Mouse (Mus musculus) hindbrain, embryonic 15.5 days (tissue): ENCODE measurements around the gene Prkar2b. TPM values are rescaled to one million over a fixed set of nuclear protein-coding genes. Genes with fewer than 3 reads are reported as not detected.
A peak's percentile ranks its signal among the peaks of the same experiment; 100 is the strongest.

ENCODE experiments used
- ATAC-seq: fragments of 200-750 bp; cut with Nextera tagmentation; 2 replicates; pipeline ENCODE4 v1.8.0; 2017; ENCODE audit warnings: low read depth, moderate number of reproducible peaks, moderate TSS enrichment; ENCODE audit not compliant: low FRiP score
- H3K27ac ChIP-seq: fragments of 300-500 bp; sonication (generic); replicated peaks from 2 replicates; pipeline ENCODE4 v1.5.1; 2015; ENCODE audit warnings: mild to moderate bottlenecking, inconsistent platforms
- H3K27me3 ChIP-seq: fragments of 300-500 bp; sonication (generic); 2 replicates; pipeline ENCODE4 v1.6.1; 2015; ENCODE audit warnings: control low read depth, inconsistent platforms
- H3K36me3 ChIP-seq: fragments of 300-500 bp; sonication (generic); 2 replicates; pipeline ENCODE4 v1.6.1; 2015; ENCODE audit warnings: control low read depth, inconsistent platforms
- H3K4me1 ChIP-seq: fragments of 300-500 bp; sonication (generic); replicated peaks from 2 replicates; pipeline ENCODE4 v1.6.1; 2015; ENCODE audit warnings: control low read depth, inconsistent platforms
- H3K4me2 ChIP-seq: fragments of 300-500 bp; sonication (generic); 2 replicates; pipeline ENCODE4 v1.6.1; 2015; ENCODE audit warnings: moderate library complexity, mild to moderate bottlenecking, inconsistent platforms
- H3K4me3 ChIP-seq: fragments of 300-500 bp; sonication (generic); 2 replicates; pipeline ENCODE4 v1.5.1; 2015; ENCODE audit warnings: mild to moderate bottlenecking, inconsistent platforms
- H3K9ac ChIP-seq: fragments of 300-500 bp; sonication (generic); 2 replicates; pipeline ENCODE4 v1.6.1; 2015; ENCODE audit warnings: inconsistent platforms
- H3K9me3 ChIP-seq: fragments of 300-500 bp; sonication (generic); 2 replicates; pipeline ENCODE4 v1.6.1; 2016; ENCODE audit warnings: control low read depth, inconsistent platforms
- WGBS: fragments of 180-500 bp; shearing (Covaris S2); methylation state at CpG from one replicate; pipeline ENCODE4 v1.1.7; 2015; 5-methylcytosine and 5-hydroxymethylcytosine counted together
- polyA plus RNA-seq: library from polyadenylated mRNA; unstranded; fragments of >200 nt; fragmentation: Nextera tagmentation; extraction: Ambion mirVana; gene quantifications from 2 replicates; pipeline ENCODE4 v1.2.1, GENCODE M21; 2015

Gene Prkar2b
- polyA plus RNA-seq, 1 experiment from 2014 or later, result 138 TPM

- Histone ChIP-seq H3K4me2 (no peak overlapping the region), H3K36me3 (no peaks in the 10 kb centered on the region), H3K27ac (no peak overlapping the region), H3K9me3 (no peaks in the 10 kb centered on the region), H3K4me3 (no peak overlapping the region), H3K4me1 (peaks cover 5% of the 10 kb centered on the region), H3K27me3 (no peaks in the 10 kb centered on the region), H3K9ac (no peak overlapping the region)
- no peak; the same call in 1 of the 2 replicates for ATAC-seq
- 59% methylated on average over 12 of the region's 12 CpGs for WGBS
Observed at GRCm38 (mm10) chr12:31977613-31978195, 83.4 kb downstream of the Prkar2b start.

- H3K27ac ChIP-seq, result peak overlapping the region; percentile 26; the same call in 1 of the 2 replicates
- no peak for ATAC-seq
- H3K4me2 ChIP-seq, result no peak overlapping the region
- H3K9me3 ChIP-seq, result no peaks in the 10 kb centered on the region
- H3K4me3 ChIP-seq, result no peak overlapping the region
- H3K9ac ChIP-seq, result no peak overlapping the region
- H3K27me3 ChIP-seq, result no peaks in the 10 kb centered on the region
- peaks cover 5% of the 10 kb centered on the region for H3K4me1 ChIP-seq
- 56% methylated on average over 7 of the region's 7 CpGs for WGBS
- 0 out of 2 replicates have a peak, but pooled peaks cover 3% of the 10 kb centered on the region for H3K36me3 ChIP-seq
Observed at GRCm38 (mm10) chr12:31976544-31976943, 84.6 kb downstream of the Prkar2b start.

GRCm38 (mm10) chr12:31973473-31974172 is 87.5 kb downstream of the Prkar2b start:
- H3K4me1 ChIP-seq, result peaks cover 5% of the 10 kb centered on the region
- peak; percentile 73 for ATAC-seq
- no peaks in the 10 kb centered on the region for H3K27me3 ChIP-seq
- no peaks in the 10 kb centered on the region for H3K9me3 ChIP-seq
- H3K9ac ChIP-seq, result no peak overlapping the region
- WGBS, result 55% methylated on average over 13 of the region's 13 CpGs
- H3K27ac ChIP-seq, result 0 out of 2 replicates have a peak overlapping the region, but pooled peaks have one; percentile 8
- peaks cover 3% of the 10 kb centered on the region; the same call in 1 of the 2 replicates for H3K36me3 ChIP-seq
- H3K4me3 ChIP-seq, result no peak overlapping the region
- H3K4me2 ChIP-seq, result no peak overlapping the region

- Histone ChIP-seq H3K4me2 (no peak overlapping the region), H3K36me3 (peaks cover 3% of the 10 kb centered on the region; the same call in 1 of the 2 replicates)
- WGBS, result 90% methylated on average over 8 of the region's 8 CpGs
Observed at GRCm38 (mm10) chr12:31971547-31971946, 89.5 kb downstream of the Prkar2b start.

GRCm38 (mm10) chr12:31969111-31969510 is 92.0 kb downstream of the Prkar2b start:
- Histone ChIP-seq H3K27ac (no peak overlapping the region), H3K27me3 (no peaks in the 10 kb centered on the region), H3K4me1 (no peaks in the 10 kb centered on the region; the same call in 1 of the 2 replicates), H3K4me2 (no peak overlapping the region), H3K9me3 (no peaks in the 10 kb centered on the region), H3K4me3 (no peak overlapping the region), H3K36me3 (peaks cover 12% of the 10 kb centered on the region), H3K9ac (no peak overlapping the region)
- no peak for ATAC-seq
- WGBS, result 27% methylated on average over 1 of the region's 1 CpGs

More at GRCm38 (mm10) chr12:31971547-31971946, 89.5 kb downstream of the Prkar2b start:
- Histone ChIP-seq H3K9ac (no peak overlapping the region), H3K9me3 (no peaks in the 10 kb centered on the region), H3K4me1 (no peaks in the 10 kb centered on the region; the same call in 1 of the 2 replicates), H3K27me3 (no peaks in the 10 kb centered on the region), H3K4me3 (no peak overlapping the region), H3K27ac (no peak overlapping the region)
- ATAC-seq, result no peak

- H3K9me3 ChIP-seq, result no peaks in the 10 kb centered on the region
- no peak overlapping the region for H3K27ac ChIP-seq
- peaks cover 15% of the 10 kb centered on the region for H3K36me3 ChIP-seq
- no peak overlapping the region for H3K4me2 ChIP-seq
- 2% methylated on average over 2 of the region's 2 CpGs for WGBS
- no peak overlapping the region for H3K4me3 ChIP-seq
- no peak overlapping the region for H3K9ac ChIP-seq
- no peaks in the 10 kb centered on the region for H3K4me1 ChIP-seq
- ATAC-seq, result peak; percentile 49
- H3K27me3 ChIP-seq, result no peaks in the 10 kb centered on the region
Observed at GRCm38 (mm10) chr12:31967536-31967935, 93.6 kb downstream of the Prkar2b start.

GRCm38 (mm10) chr12:31966405-31966804 is 94.7 kb downstream of the Prkar2b start:
- 85% methylated on average over 4 of the region's 4 CpGs for WGBS
- H3K4me1 ChIP-seq, result no peaks in the 10 kb centered on the region
- ATAC-seq, result no peak
- no peaks in the 10 kb centered on the region for H3K27me3 ChIP-seq
- H3K27ac ChIP-seq, result no peak overlapping the region
- no peak overlapping the region for H3K9ac ChIP-seq
- H3K4me2 ChIP-seq, result no peak overlapping the region
- H3K36me3 ChIP-seq, result peaks cover 13% of the 10 kb centered on the region
- no peak overlapping the region for H3K4me3 ChIP-seq
- H3K9me3 ChIP-seq, result no peaks in the 10 kb centered on the region

- Histone ChIP-seq H3K27ac (no peak overlapping the region), H3K4me3 (no peak overlapping the region), H3K9me3 (no peaks in the 10 kb centered on the region), H3K9ac (no peak overlapping the region), H3K27me3 (no peaks in the 10 kb centered on the region), H3K4me1 (no peaks in the 10 kb centered on the region), H3K36me3 (peaks cover 13% of the 10 kb centered on the region), H3K4me2 (no peak overlapping the region)
- 91% methylated on average over 12 of the region's 12 CpGs for WGBS
- no peak for ATAC-seq
Observed at GRCm38 (mm10) chr12:31965517-31966212, 95.4 kb downstream of the Prkar2b start.

- Histone ChIP-seq H3K27me3 (no peaks in the 10 kb centered on the region), H3K27ac (no peak overlapping the region), H3K36me3 (peaks cover 21% of the 10 kb centered on the region), H3K9me3 (no peaks in the 10 kb centered on the region), H3K4me2 (no peak overlapping the region), H3K4me3 (no peak overlapping the region), H3K9ac (no peak overlapping the region), H3K4me1 (no peaks in the 10 kb centered on the region)
- WGBS, result 78% methylated on average over 6 of the region's 6 CpGs
- ATAC-seq, result no peak
Observed at GRCm38 (mm10) chr12:31964074-31964473, 97.0 kb downstream of the Prkar2b start.

- no peak overlapping the region for H3K27ac ChIP-seq
- H3K9me3 ChIP-seq, result no peaks in the 10 kb centered on the region
- H3K36me3 ChIP-seq, result 0 out of 2 replicates have a peak, but pooled peaks cover 9% of the 10 kb centered on the region
- ATAC-seq, result no peak
- H3K9ac ChIP-seq, result no peak overlapping the region
- 0 out of 2 replicates have a peak, but pooled peaks cover 2% of the 10 kb centered on the region for H3K4me1 ChIP-seq
- no peak overlapping the region for H3K4me3 ChIP-seq
- no peak overlapping the region for H3K4me2 ChIP-seq
- H3K27me3 ChIP-seq, result no peaks in the 10 kb centered on the region
- 91% methylated on average over 4 of the region's 4 CpGs for WGBS
Observed at GRCm38 (mm10) chr12:31955843-31956242, 105.3 kb downstream of the Prkar2b start.

- peak overlapping the region; percentile 74 for H3K4me2 ChIP-seq
- no peaks in the 10 kb centered on the region for H3K9me3 ChIP-seq
- H3K27ac ChIP-seq, result peak overlapping the region; percentile 78
- ATAC-seq, result no peak
- peak overlapping the region; percentile 93 for H3K4me3 ChIP-seq
- WGBS, result 2% methylated on average over 9 of the region's 9 CpGs
- H3K27me3 ChIP-seq, result no peaks in the 10 kb centered on the region
- peak overlapping the region; percentile 37; the same call in 1 of the 2 replicates for H3K9ac ChIP-seq
- H3K36me3 ChIP-seq, result no peaks in the 10 kb centered on the region
- H3K4me1 ChIP-seq, result peaks cover 11% of the 10 kb centered on the region; the same call in 1 of the 2 replicates
Observed at GRCm38 (mm10) chr12:31950659-31951031, 110.5 kb downstream of the Prkar2b start.
